Mouse (Mus musculus) testis, postnatal 10 days (tissue): ENCODE results near the gene Dhrs2.
A peak's percentile ranks its signal among the peaks of the same experiment; 100 is the strongest.

Source experiments
- DNase-seq: peaks from one replicate; pipeline ENCODE4 v3.0.0; 2021; ENCODE audit warnings: low spot score

Gene Dhrs2

GRCm38 (mm10) chr14:55221707-55222106 lies at the start of gene Dhrs2:
Gene Dhrs2, plus strand, starts transcription at chr14:55222007.
- DNase-seq: no peak

DNA sequence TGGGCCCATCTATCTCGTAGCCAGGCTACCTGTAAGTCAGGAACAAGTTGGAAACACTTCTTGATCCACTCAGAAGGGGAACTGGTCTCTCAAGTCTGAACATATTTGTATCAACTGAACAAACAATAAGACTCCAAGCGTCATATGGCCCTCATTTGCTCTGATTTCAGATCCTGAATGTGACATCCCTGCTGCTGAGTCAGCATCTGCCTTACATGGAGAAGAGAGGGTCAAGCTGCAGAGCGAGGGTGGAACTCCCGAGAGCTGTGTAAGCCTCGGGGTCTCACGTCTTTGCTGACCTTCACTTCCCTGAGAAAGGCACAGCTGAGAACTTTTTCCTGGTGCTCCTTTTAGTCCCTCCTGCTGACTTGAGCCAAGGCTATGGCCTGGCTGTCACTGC lies 47.6 kb upstream of the Dhrs2 start:
- DNase-seq: no peak

DNA sequence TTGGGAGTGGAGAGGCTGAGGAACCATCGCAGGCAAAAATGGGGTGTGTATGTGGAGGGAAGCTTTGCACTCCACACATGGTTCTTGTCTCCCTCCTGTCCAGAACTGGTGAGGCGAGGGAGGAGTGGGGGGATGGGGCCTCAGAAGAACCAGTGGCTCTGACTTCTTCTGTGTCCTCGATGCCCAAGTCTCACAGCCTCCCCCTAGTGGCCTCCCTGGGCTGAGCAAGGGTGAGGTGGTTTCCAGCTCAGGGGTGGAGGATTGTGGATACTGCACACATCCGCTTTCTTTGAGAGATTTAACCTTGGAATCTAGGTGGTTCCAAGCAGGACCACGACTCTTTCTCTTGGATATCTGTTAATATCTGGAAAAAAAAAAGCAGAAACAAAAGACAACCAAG lies 44.5 kb upstream of the Dhrs2 start:
- peak; percentile 81 for DNase-seq

DNA sequence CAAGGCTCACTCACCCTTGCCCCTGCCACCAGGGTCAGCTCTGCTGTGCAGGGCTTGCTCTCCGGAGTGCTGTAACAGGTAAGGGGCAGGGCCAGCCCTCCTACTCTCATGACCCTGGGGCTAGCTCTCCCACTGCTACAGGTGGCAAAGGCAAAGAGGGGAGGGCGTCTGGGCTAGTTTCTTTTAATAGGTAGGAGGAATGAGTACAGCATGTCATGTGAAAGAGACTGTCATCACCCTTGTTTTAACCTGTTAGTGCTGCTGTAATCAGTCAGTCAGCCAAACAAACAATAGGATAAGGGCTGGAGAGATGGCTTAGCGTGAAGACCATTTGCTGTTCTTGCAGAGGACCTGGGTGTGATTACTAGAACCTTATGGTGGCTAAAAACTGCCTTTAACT lies 40.9 kb upstream of the Dhrs2 start:
- DNase-seq: no peak

GRCm38 (mm10) chr14:55183231-55183630 lies 38.6 kb upstream of the Dhrs2 start:
- DNase-seq: no peak

GRCm38 (mm10) chr14:55184640-55185145 lies 37.1 kb upstream of the Dhrs2 start:
- DNase-seq: no peak

- DNase-seq: no peak
Measured at GRCm38 (mm10) chr14:55188491-55188890, 33.3 kb upstream of the Dhrs2 start.

DNA sequence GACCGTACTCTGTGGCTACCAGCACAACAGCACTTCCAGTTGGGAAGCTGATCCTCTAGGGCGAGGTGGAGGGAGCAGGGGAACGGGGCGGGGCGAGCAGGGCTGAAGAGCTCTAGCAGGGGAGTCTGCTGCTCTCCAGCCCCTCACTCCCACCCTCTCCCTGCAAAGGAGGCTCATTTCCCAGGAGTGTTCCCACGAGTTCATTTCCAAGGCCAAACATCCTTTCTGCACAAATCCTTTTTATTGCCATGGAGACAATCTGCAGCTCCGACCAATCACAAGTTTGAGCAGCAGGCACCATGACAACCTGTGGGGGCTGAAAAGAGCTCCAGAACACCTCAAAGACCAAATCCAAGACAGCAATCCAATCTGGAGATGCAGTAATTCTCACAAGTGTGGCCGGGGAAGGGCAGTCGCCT lies 32.4 kb upstream of the Dhrs2 start:
- peak; percentile 76 for DNase-seq

DNA sequence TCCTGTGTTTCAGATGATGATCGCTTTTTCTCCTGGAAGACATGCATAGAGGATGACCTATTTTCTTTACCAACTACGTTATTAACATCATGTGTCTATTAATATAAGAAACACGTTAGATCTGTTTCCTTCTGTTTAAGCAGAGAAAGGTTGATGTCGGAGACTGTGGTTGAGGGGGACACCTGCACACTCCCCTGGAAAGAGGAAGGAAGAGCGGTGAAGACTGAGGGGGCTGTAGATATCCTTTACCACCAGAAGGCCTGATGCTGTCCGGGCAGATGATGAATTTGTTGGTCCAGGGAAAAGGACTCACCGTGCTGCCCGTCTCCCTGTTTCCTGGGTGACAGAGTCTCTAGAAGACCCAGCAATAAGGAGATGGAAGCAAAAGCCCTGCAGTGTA lies 28.5 kb upstream of the Dhrs2 start:
- no peak for DNase-seq

GRCm38 (mm10) chr14:55193876-55194635 lies 27.8 kb upstream of the Dhrs2 start:
- DNase-seq: peak; percentile 37

- no peak for DNase-seq
Measured at GRCm38 (mm10) chr14:55194786-55195185, 27.0 kb upstream of the Dhrs2 start.

DNA sequence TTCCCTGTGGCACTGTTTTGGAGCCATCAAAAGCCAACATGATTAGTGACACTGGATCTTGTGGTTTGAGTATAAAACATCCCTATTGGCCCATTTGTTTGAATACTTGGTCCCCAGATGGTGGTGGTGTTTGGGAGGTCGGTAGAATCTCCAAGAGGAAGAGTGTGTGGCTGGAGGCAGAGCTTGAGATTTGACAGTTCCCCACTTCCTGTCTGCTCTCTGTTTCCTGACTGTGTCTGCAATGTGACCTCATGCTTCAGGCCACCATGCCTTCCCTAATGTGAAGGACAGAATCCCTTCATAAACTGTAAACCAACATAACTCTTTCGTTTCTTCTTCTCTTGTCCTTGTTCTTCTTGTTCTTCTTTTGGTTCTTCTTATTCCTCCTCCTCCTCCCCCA lies 24.7 kb upstream of the Dhrs2 start:
- DNase-seq: no peak

GRCm38 (mm10) chr14:55198187-55198586 lies 23.6 kb upstream of the Dhrs2 start:
- no peak for DNase-seq

- peak; percentile 12 for DNase-seq
Measured at GRCm38 (mm10) chr14:55204544-55204943, 17.3 kb upstream of the Dhrs2 start.

- DNase-seq: peak; percentile 30
Measured at GRCm38 (mm10) chr14:55205045-55205750, 16.6 kb upstream of the Dhrs2 start.

DNA sequence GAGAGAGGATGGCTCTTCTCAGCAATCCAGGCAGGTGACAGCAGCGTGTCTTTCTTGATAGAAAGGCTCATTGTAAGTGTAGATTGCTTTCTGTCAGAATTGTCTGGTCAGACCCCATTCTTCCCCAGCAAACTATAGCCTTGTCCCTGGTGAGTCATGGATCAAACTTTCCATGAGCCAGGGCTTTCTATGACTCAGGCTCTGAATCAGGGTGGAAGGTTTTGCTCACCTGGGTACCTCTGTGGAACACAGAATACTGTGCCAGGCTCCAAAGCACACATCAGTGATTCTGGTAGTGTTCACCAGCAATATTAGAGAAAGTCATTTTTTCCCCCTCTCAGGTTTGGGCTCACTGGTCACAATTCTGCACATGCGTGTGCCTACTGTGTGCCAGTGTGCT lies 13.5 kb upstream of the Dhrs2 start:
- no peak for DNase-seq

DNA sequence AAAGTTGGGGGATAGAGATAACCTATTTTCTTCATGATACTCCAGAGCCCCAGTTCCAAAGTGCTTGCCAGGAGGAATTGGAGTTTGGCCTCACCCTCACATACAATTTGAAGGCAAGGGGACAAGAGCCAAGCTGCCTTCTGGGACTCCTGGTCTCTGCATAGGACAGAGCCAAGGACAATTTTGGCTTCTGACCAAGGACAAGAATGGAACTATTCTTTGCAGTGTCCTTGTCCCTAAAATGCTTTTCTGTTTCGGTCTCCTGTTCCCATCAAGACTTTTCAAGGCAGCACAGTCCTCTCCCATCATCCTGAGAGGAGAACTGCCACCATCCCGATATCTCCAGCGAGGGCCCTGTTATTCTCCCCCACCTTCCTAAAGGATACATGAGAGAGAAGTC lies 8.2 kb upstream of the Dhrs2 start:
- DNase-seq: no peak

DNA sequence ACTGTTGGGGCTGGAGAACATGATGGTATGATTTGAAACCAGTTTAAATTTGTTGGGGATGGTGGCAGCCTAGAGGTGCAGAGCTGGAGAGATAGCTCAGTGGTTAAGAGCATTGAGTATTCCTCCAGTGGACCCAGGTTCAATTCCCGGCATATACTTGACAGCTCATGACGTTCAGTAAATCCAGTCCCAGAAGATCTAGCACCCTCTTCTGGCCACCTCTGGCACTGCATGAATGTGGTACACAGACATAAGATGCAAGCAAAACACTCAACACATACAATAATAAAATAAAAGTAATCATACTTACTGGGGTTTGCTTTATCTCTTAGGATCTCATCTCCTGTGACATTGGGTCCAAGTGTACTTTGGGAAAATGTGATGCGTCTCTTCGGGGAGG lies 7.3 kb upstream of the Dhrs2 start:
- DNase-seq: peak; percentile 78

- DNase-seq: no peak
Measured at GRCm38 (mm10) chr14:55223172-55223571, 1.4 kb downstream of the Dhrs2 start.

- no peak for DNase-seq
Measured at GRCm38 (mm10) chr14:55234639-55235038, 12.8 kb downstream of the Dhrs2 start.

DNA sequence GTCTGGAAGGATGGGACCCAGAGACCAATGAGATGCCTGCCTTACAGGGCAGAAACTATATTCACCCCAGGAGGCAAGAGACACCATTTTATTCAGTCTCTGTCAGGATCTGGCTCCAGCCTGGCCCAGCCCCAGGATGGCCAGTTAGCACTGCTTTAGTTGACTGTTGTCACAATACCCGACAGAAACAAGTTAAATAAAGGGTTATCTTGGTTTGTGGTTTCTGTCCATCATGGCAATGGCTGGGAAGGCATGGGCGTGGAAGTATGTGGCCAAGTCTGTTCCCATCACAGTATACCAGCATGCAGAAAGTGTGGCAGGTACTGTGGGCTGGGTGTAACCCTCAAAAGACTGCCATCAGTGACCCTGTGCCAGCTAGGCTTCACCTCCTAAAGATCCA lies 14.9 kb downstream of the Dhrs2 start:
- no peak for DNase-seq

DNA sequence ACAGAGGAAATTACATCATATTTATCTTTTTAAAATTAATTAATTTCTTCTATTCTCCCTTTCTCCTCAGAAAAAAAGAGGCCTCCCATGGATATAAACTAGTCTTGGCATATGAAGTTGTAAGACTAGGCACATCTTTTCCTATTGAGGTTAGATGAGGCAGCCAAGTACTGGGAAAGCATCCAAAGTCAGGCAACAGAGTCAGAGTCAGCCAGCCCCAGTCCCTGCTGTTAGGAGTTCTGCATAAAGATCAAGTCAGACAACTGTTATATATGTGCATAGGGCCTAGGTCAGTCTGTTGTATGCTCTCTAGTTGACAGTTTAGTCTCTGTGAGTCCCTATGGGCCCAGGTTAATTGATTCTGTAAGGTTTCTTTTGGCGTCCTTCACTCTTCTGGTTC lies 20.9 kb downstream of the Dhrs2 start:
- no peak for DNase-seq

DNA sequence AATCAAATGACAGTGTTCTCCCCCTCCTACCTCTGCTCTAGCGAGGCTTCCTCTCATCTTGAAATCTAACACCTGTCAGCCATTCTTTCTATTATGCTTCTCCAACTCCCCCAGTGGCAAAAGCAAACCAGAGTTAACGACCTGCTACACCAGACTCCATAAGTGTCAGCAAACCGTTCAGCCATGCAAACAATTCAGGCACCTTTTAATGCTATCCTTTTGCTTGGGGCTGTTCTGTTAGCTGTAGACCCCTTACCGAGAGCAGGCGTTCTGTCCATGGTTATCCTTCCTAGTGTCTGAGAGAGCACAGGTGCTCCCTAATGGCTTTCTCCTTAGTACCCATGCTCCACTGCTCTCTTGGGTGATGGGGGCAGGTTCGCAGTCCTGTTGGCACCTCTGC lies 25.4 kb downstream of the Dhrs2 start:
- DNase-seq: no peak

GRCm38 (mm10) chr14:55248284-55248683 lies 26.5 kb downstream of the Dhrs2 start:
- DNase-seq: no peak
